Mouse (Mus musculus) olfactory bulb, adult 2 months (tissue): Measurements from ENCODE around the gene Ipcef1. TPM values are rescaled to one million over a fixed set of nuclear protein-coding genes. Genes with fewer than 3 reads are reported as not detected.

Experiments
- H3K27ac ChIP-seq: fragments of 200-500 bp; 2 replicates; pipeline ENCODE4 v1.5.1; 2012; ENCODE audit warnings: low read depth, low read length; ENCODE audit not compliant: insufficient read depth
- H3K4me1 ChIP-seq: fragments of 200-500 bp; 2 replicates; pipeline ENCODE4 v1.6.1; 2012; ENCODE audit warnings: low read length; ENCODE audit not compliant: control insufficient read depth, insufficient read depth
- H3K4me3 ChIP-seq: fragments of 200-500 bp; 2 replicates; pipeline ENCODE4 v1.5.1; 2012; ENCODE audit warnings: mild to moderate bottlenecking, low read depth, low read length, moderate library complexity; ENCODE audit not compliant: insufficient read depth
- CTCF ChIP-seq: fragments of 200-500 bp; IDR thresholded peaks from 2 replicates; pipeline ENCODE4 v1.5.1; 2012; ENCODE audit warnings: low read depth, mild to moderate bottlenecking, low read length, moderate library complexity; ENCODE audit not compliant: insufficient read depth
- POLR2A ChIP-seq: fragments of 200-500 bp; IDR thresholded peaks from 2 replicates; pipeline ENCODE4 v1.6.1; 2012; ENCODE audit warnings: mild to moderate bottlenecking, low read depth, low read length, moderate library complexity; ENCODE audit not compliant: insufficient read depth
- WGBS: fragments of 180-500 bp; shearing (Covaris S2); methylation state at CpG from one replicate; pipeline ENCODE4 v1.1.7; 2018; 5-methylcytosine and 5-hydroxymethylcytosine counted together
- polyA plus RNA-seq: library from polyadenylated mRNA; stranded (reverse); fragments of >200 nt; gene quantifications from 2 replicates; pipeline ENCODE4 v1.2.4, GENCODE M21; 2012; ENCODE audit warnings: low replicate concordance; ENCODE audit not compliant: missing spikeins, insufficient read depth, insufficient read length

The Ipcef1 gene
- polyA plus RNA-seq, 1 experiment: not detected

DNA sequence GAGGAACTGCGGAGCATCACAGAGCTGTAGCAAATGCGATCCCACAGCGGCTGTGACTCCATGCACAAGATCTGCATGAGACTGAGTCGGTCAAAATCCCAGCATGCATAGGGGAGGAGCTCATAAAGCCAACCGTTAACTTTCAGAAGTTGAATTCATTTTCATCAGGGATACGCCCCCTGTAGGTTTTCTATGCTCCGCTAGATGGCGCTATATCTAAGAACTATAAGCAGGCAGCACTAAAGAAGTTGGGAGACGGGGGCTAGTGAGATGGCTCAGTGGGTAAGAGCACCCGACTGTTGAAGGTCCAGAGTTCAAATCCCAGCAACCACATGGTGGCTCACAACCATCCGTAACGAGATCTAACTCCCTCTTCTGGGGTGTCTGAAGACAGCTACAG, 16.3 kb upstream of the Ipcef1 start:
- Histone ChIP-seq H3K27ac (no peak overlapping the region), H3K4me3 (no peak overlapping the region), H3K4me1 (no peaks in the 10 kb centered on the region)
- TF ChIP-seq POLR2A: no peak
- TF ChIP-seq CTCF: no peak
- 74% methylated on average over 12 of the region's 12 CpGs for WGBS

DNA sequence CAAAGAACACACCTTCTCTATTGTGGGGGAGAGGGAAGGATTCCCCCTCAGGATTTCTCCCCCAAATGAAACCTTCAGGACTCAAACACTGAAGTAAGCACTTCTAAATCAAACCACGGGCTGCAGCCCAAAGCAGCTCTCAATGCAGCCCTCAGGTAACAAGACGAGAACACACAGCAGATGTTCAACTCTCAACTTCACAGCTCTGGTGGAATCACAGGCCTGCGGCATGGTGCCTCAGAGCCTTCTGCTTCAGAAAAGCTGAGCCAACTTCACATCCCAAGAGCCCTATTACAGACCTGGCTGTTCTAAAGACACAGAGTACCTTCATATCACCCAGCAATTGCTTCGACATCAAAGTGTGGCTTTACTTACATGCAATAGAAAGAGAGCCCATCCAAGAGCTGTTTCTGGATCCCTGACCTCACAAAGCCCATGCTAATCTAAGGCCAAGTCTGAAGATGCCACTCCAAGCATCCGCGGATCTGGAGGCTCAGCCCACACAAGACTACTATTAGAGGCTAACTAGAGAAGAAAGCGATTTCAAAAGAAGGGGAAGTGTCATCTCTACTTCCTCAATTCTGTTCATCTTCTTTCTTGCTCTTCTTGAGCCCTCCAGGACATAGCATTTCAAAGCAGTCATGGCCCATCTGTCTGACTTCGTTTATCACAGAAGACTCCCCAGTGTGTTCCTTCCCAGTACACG, 11.6 kb upstream of the Ipcef1 start:
- Histone ChIP-seq H3K27ac (no peak overlapping the region), H3K4me3 (no peak overlapping the region), H3K4me1 (no peaks in the 10 kb centered on the region)
- TF ChIP-seq CTCF (no peak), POLR2A (no peak)
- 88% methylated on average over 9 of the region's 9 CpGs for WGBS

DNA sequence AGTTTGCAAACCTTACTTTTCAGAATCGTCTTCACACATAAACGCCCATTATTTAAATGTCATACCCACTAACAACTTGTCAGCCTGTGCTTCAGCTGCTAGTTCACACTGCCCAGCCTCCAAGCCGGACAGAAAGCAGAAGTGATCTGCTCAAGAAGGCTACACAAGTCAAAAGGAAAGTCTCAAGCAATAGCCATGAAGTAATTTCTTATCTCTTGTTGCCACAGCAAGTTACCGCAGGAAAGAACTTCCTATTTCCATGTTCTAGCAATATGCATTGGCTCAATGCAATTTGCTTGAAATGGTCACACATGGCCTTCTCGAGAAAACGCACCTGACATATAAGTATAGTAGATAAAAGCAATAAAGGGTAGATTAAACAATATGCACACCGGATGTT, 10.7 kb upstream of the Ipcef1 start:
- 82% methylated on average over 7 of the region's 7 CpGs for WGBS
- no peaks in the 10 kb centered on the region for H3K4me1 ChIP-seq
- no peak overlapping the region for H3K27ac ChIP-seq
- TF ChIP-seq CTCF: no peak
- no peak overlapping the region for H3K4me3 ChIP-seq

- WGBS: 70% methylated on average over 5 of the region's 5 CpGs
- no peak for TF ChIP-seq CTCF
- TF ChIP-seq POLR2A: no peak
- Histone ChIP-seq H3K27ac (no peak overlapping the region), H3K4me3 (no peak overlapping the region), H3K4me1 (no peaks in the 10 kb centered on the region)
Measured at GRCm38 (mm10) chr10:7060326-7060725, 8.0 kb upstream of the Ipcef1 start.

GRCm38 (mm10) chr10:7057546-7057945, 5.3 kb upstream of the Ipcef1 start:
- TF ChIP-seq CTCF (no peak), POLR2A (no peak)
- Histone ChIP-seq H3K4me1 (peaks cover 2% of the 10 kb centered on the region; the same call in 1 of the 2 replicates), H3K27ac (no peak overlapping the region), H3K4me3 (no peak overlapping the region)
- 79% methylated on average over 1 of the region's 1 CpGs for WGBS

- H3K4me1 ChIP-seq: peaks cover 6% of the 10 kb centered on the region; the same call in 1 of the 2 replicates
- TF ChIP-seq POLR2A (no peak), CTCF (no peak)
- H3K4me3 ChIP-seq: no peak overlapping the region
- no peak overlapping the region for H3K27ac ChIP-seq
- WGBS: 85% methylated on average over 6 of the region's 6 CpGs
Measured at GRCm38 (mm10) chr10:7054560-7055205, 2.4 kb upstream of the Ipcef1 start.

- no peak overlapping the region for H3K27ac ChIP-seq
- peaks cover 6% of the 10 kb centered on the region; the same call in 1 of the 2 replicates for H3K4me1 ChIP-seq
- no peak overlapping the region for H3K4me3 ChIP-seq
- WGBS: 57% methylated on average over 3 of the region's 3 CpGs
- no peak for TF ChIP-seq POLR2A
- TF ChIP-seq CTCF: no peak
Measured at GRCm38 (mm10) chr10:7049901-7050300, 2.4 kb downstream of the Ipcef1 start.

- H3K4me1 ChIP-seq: peaks cover 6% of the 10 kb centered on the region; the same call in 1 of the 2 replicates
- no peak for TF ChIP-seq CTCF
- no peak for TF ChIP-seq POLR2A
- no peak overlapping the region for H3K4me3 ChIP-seq
- 70% methylated on average over 2 of the region's 2 CpGs for WGBS
- H3K27ac ChIP-seq: no peak overlapping the region
Measured at GRCm38 (mm10) chr10:7047919-7048291, 4.4 kb downstream of the Ipcef1 start.

DNA sequence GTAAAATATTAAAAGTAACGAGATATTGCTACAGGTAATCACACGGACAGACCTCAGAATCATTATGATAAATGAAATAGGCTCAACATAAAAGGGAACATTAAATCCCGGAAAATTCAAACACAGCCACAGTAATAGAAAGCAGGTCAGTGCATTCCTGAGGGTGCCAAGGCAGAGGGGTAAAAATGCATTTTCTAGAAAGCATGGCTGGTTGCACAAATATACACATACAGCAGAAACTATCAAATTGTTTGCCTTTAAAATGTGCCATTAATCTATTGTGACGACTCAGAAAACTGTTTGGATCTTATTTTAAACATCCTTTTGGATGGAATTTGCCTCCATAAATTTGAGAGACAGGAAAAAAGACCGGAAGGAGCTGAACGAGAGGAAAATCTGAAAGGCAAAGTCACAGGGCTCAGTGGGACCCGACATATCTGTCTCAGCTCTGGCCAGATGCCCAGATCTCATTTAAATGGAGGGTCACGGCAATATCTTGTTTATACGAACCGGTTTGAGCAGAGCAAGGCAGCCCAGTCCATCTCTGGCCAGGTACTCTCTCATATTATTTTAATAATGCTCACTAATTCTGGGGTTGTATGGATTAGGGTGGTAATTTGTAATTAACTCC, 4.9 kb downstream of the Ipcef1 start:
- 46% methylated on average over 10 of the region's 10 CpGs for WGBS
- no peak overlapping the region for H3K27ac ChIP-seq
- H3K4me3 ChIP-seq: no peak overlapping the region
- no peak for TF ChIP-seq CTCF
- no peak for TF ChIP-seq POLR2A
- peaks cover 2% of the 10 kb centered on the region; the same call in 1 of the 2 replicates for H3K4me1 ChIP-seq
